Mouse (Mus musculus) A20 (cell line): ENCODE measurements at regions not wholly inside any gene's neighbourhood (a gene's known extent, or its start where the extent isn't known, plus 50 kb on each side); places are given as distances from the start of the nearest gene placed in this dataset.

Experiments used
- DNase-seq: peaks from one replicate; pipeline ENCODE4 v3.0.0-alpha.2; 2011; ENCODE audit warnings: low read depth, low spot score

- DNase-seq, result no peak
Measured at GRCm38 (mm10) chr3:77993700-77994099, 1292.6 kb downstream of the Rapgef2 start.

DNA sequence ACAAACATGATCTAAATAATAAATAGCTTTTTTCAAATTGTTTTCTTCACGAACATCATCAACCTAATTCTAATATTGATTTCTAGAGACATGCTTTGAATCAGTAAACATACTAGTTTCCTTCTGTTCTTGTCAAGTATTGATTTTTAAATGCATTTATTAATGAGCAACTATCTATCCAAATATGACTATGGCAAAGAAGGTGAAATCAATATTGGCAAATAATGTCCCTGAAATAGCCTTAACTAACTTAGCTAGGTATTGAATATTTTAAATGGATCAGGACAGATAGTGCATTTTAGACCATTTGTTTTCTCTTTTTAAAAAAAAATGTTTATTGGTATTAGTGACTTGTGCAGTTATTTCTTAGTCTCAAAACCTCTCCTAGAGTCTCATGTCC is 1341.5 kb downstream of the Rapgef2 start:
- no peak for DNase-seq

- DNase-seq, result no peak
Measured at GRCm38 (mm10) chr3:77897244-77897643, 1389.1 kb downstream of the Rapgef2 start.

- no peak for DNase-seq
Measured at GRCm38 (mm10) chr3:77887634-77888033, 1398.7 kb downstream of the Rapgef2 start.

- DNase-seq, result no peak
Measured at GRCm38 (mm10) chr3:77848717-77849241, 1437.5 kb downstream of the Rapgef2 start.

GRCm38 (mm10) chr3:77832230-77832805 is 1454.0 kb downstream of the Rapgef2 start:
- DNase-seq, result no peak

- no peak for DNase-seq
Measured at GRCm38 (mm10) chr3:77831760-77832159, 1454.6 kb downstream of the Rapgef2 start.

DNA sequence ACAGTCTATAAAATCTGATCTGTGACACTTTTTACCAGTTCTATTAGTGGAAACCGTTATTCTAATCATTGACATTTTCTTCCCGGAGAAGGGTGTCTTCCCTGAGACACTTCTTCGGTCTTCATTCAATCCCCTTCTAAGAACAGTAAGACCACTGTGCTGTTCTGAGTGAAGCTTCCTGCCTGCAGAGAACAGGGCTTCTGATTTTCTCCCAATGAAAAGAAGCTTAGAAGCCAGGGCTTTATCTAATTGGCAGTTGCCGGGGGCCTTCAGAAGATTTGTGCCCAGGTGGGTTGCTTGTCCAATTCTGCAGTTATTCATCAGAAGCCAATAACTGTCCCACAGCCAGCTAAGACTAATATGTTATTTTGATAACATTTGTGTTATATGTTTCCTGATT is 1455.1 kb downstream of the Rapgef2 start:
- DNase-seq, result no peak

DNA sequence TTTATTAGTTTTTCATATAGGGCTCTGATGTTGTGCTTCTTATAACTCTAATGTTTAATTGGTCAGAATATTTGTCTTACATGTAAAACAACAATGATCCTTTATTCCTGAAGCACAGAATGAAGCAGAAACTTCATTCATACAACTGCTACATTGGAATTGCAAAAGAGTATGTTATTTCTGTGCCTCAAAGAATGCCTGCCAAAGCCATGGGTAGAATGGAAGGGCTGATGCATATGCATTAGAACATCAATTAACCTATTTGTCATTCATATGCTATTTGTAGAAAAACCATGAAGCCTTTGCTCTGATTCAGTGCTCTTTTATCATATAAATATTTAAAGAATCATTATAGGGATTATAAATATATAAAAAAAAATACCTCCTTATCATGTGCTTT is 1456.1 kb downstream of the Rapgef2 start:
- no peak for DNase-seq

DNA sequence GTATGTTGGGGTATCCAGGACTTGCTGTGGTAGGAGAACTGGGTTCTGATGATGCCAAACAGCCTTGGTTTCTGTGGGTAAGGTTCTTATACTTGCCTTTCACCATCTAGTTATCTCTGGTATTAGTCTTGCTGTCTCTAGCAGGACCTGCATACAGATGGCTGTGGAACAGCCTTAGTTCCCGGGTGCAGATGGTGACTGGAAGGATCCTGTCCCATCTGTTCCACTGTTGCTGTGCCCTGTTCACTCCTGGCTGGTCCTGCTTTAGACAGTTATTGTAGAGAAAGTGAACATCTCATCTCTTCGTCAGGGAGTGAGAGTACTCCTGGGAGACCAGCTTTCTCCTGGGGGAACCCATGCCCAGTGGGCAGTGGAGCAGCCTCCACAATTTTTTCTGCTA is 1485.5 kb downstream of the Rapgef2 start:
- no peak for DNase-seq

DNA sequence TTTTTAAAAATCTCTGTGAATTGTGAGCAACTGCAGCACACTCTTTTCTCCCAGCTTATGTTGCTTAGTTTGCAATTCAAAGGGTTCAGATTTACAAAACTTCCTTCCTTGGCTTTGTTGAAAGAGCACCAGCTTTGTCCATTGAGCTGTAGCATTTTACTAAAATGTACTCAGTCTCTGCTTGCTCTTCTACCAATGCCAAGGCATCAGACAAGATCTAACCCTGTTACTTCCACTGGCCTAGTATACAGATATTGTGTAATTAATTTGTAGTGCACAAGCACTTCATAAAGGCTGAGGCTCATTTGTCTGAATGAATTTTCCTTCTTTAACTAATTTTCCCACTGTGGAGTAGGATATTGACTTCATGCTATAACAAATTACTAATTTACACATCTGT is 1504.5 kb downstream of the Rapgef2 start:
- DNase-seq, result no peak

DNA sequence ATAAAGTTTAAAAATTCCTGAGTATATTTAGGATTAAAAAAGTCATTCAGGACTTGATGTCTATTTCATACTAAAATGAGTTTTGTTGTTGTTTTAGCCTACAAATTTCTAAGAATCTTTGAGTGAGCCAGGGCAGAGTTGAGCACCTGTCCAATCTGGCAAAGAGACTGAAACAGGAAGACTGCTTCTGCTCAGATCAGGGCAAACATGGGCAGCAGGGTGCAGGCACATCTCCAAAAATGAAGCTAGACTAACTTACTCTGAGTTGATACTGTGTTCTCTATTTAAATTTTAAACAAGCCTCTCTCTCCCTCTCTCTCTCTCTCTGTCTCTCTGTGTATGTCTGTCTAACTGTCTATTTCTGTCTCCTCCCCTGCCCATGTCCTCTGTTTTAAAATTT is 1505.0 kb downstream of the Rapgef2 start:
- peak; percentile 5 for DNase-seq

DNA sequence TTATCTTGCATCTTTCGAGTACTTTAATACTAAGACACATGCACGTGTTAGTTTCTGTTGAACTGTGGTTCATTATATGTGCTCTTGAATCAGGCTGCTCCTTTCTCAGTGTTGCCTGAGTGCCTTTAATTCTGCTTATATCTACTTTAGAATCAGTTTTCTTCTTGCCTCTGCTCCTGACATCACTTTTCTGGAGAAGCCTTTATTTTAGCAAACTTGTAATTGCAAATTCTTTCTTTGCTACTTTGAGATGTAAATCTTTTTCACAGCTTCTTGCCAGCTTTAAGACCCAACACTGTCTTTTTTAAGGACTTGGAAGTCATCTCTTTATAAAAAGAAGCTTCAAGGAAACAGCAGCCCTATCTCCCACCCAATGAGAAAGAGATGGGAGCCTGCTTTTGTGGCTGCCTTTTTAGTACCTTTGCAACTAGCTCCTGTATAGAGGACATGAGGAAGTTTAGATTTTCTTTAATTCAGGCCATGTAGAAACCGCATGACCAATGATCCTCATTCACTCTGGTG is 1527.4 kb downstream of the Rapgef2 start:
- no peak for DNase-seq

DNA sequence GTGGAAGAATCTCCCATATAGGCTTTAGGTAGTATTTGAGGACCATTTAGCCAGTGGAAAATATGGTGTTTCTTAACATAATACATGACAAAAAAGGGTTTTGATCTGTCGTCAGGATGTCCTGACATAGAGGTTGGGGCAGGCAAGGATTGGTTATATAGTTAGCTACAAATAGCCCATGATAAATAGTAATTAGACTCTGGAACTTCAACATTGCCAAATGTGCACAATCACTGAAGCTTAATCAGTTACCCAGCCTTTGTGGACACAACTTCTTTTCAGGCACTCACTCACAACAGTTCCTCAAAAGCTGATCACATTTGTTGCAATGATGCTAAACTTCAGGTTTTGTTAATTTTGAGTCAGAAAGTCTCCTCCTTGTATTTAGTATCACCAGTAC is 1528.0 kb downstream of the Rapgef2 start:
- no peak for DNase-seq

DNA sequence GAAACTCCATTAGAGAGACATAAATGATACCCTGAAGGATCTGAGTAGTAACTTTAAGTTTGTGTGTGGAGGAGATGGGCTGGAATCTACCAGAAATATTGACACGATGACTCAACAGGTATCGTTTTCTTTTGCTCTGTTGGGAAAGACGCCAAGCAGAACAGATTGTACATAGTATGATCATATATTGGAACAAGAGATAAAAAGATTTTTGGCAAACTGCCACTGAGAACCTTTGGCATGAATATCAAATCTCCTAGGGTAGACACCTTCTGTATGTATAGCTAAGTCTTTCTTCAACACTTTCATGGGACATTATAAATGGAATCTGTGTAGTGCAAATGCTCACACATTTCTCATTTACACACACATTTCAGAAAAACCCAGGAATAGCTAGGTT is 1544.2 kb downstream of the Rapgef2 start:
- DNase-seq, result no peak

GRCm38 (mm10) chr3:77717840-77718239 is 1568.5 kb downstream of the Rapgef2 start:
- DNase-seq, result no peak

DNA sequence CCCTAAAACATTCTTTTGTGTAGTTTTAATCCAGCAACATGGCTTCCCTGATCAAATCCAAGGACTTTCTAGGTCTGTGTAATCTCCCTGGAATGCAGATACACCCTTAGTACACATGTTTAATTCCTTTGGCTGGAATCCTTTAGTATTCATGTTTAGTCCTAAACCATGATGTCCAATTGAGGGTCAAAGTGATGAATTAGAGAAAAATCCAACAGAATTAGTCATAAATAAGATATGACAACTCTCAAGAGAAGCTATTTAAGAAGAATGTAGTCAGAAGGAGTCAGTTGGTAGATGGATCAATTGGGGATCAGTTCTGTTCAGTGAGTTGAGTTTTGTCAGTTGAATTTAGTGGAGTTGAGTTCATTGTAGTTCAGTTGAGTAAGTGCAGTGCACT is 1590.7 kb downstream of the Rapgef2 start:
- no peak for DNase-seq

DNA sequence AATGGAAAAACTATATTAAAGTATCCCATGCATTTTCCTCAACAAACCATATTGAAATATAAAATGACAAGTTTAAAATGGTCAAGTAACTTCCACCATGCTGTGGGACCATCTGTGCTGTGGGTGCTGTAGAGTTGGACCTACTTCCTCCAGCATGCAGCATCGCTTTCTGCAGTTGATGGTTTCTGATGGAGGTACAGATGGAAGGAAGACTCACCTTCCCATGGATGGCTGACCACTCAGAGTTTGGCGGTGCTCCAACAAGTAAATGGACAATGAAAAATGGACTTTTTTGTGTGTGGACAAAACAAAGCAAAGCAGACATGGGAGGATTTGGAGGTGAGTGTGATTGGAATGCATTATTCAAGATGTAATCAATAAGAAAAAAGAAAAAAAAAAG is 1592.3 kb downstream of the Fstl5 start:
- no peak for DNase-seq

DNA sequence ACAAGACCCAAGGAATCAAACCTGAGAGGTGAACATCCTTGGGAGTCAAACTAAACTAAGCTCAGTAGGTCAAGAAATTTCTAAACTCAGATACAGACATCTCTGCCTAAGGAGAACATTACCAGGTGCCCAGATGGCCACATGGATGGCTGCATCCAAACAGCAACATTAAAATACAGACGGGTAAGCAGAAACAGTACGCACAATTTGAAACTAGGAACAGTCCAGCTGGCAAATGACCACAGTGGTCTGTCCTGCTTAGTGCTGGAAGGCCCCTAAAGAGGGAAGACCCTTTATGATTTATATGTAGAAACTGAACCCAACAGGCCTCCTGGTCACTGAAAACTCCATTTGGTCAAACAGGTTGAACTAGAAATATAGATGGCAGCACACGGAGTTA is 1579.8 kb downstream of the Fstl5 start:
- no peak for DNase-seq
